Mouse (Mus musculus) cortical plate, adult 2 months (tissue): ENCODE data around the gene Trim3. TPM values are rescaled to one million over a fixed set of nuclear protein-coding genes. Genes with fewer than 3 reads are reported as not detected.

Source experiments
- H3K27ac ChIP-seq: fragments of 200-500 bp; 2 replicates; pipeline ENCODE4 v1.5.1; 2012; ENCODE audit warnings: low read length, control low read depth, inconsistent platforms; ENCODE audit not compliant: insufficient read depth
- H3K4me1 ChIP-seq: fragments of 200-500 bp; 2 replicates; pipeline ENCODE4 v1.6.1; 2011; ENCODE audit warnings: low read length; ENCODE audit not compliant: control insufficient read depth, insufficient read depth
- H3K4me3 ChIP-seq: fragments of 200-500 bp; 2 replicates; pipeline ENCODE4 v1.5.1; 2011; ENCODE audit warnings: mild to moderate bottlenecking, low read length, control low read depth; ENCODE audit not compliant: insufficient read depth
- CTCF ChIP-seq: fragments of 200-500 bp; IDR thresholded peaks from 2 replicates; pipeline ENCODE4 v1.5.1; 2011; ENCODE audit warnings: mild to moderate bottlenecking, control low read depth, low read length; ENCODE audit not compliant: insufficient read depth; ENCODE audit errors: extremely low read depth
- POLR2A ChIP-seq: fragments of 200-500 bp; IDR thresholded peaks from 2 replicates; pipeline ENCODE4 v1.6.1; 2011; ENCODE audit warnings: mild to moderate bottlenecking, low read length, control low read depth; ENCODE audit not compliant: insufficient read depth; ENCODE audit errors: extremely low read depth
- polyA plus RNA-seq: library from polyadenylated mRNA; depleted of rRNA; stranded (reverse); fragments of >200 nt; gene quantifications from 2 replicates; pipeline ENCODE4 v1.2.3, GENCODE M21; 2012; rRNA removed

Gene Trim3
- 152 and 176 TPM in 2 replicates for polyA plus RNA-seq

DNA sequence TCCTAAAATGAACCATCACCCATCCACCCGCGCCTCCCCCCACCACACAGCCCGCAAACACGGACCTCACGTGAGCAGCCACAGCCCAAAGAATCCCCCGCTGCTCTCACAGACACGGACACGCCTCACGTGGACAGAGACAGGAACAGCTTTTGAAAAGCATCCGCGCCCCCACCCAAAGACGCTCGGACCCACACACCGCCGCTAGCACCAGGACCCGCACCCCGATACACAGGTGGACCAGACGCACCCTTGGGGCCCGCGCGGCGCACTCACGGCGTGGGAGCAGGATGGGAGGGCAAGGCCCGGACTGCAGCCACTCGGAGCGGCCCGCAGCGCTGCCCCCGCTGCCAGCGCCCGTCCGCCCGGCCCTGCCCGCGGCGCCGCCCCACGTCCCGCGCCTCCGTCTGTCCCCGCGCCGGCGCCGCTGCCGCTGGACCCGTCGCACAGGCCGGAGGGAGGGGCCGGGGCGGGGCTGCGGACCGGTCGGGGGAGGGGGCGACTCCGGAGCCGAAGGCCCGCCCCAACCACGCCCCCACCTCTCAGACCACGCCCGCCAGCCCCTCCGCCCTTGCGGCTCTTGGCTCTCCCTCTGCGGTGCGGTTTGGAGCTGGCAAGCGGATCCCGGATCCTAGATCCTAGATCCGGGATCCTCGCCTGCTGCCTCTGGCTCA, at the start of gene Trim3:
TSS of gene Trim3 (minus strand) at position 445 of the 674 bp plus-strand sequence.
- Histone ChIP-seq H3K4me3 (peak within 1 kb of the TSS; percentile 96), H3K27ac (peak within 1 kb of the TSS; percentile 97), H3K4me1 (peaks cover 7% of the 10 kb centered on the region; the same call in 1 of the 2 replicates)
- TF ChIP-seq CTCF (no peak), POLR2A (0 out of 2 replicates have a peak, but pooled peaks have one; percentile 3)

DNA sequence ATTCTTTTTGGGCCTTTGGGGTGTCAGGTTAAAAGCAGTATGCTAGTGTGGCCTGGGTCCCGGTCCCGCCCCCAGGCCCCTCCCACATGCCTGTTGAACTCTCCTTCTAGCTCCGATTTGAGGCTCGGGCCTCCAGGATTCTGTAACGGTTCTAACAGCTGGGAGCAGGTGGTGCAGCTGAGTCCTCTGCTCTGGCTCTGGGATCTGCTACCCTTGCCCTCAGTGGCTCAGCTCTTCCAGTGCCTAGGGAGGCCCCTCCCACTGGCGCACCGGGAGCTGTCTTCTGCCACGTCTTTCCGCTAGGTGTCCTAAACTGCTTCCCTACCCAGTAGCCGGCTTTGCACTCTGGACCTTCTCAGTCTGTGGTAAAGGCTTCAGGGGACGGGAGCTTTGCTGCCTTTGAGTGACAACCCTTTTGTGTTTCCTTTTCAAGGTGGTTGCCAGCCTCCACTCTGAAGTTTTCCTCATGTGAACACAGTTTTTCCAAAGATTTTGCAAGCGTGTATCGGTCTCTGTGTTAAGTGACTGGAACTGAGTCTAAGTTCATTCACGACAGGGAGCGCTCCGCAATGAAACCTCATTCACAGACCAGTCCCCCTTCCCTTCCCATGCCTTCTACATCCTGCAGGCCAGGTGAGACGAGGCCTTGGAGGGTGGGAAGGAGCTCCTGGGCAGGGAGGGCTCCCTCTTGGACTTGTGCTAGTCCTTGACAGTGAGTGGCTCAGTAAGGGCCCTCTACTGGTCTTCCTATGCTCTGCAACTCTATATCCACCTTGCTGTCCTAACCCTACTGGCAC, 17.5 kb upstream of the Trim3 start, which contains the start of gene Dnhd1:
TSS of gene Dnhd1 (plus strand) at position 189 of the 797 bp plus-strand sequence.
- no peaks in the 10 kb centered on the region for H3K4me1 ChIP-seq

DNA sequence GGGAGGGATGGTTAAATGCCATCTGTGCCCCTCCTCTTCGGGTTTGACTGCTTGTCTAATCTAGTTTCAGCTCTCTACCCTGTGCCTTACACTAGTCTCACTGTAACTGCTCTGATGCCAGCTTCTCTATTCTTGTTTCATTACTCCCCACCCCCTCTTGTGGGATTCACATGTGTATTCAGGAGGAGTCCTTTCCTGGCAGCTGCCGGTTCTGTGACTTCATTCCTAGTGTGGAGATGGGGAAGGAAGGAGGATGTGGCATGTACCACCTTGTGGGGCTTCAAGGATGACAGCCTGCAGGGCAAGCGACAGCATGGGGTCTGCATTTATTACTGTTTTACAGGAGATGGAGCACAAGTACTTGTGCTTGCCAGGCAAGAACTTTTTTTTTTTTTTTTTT, 8.6 kb upstream of the Trim3 start:
- Histone ChIP-seq H3K4me3 (no peak overlapping the region), H3K4me1 (peaks cover 2% of the 10 kb centered on the region), H3K27ac (no peak overlapping the region)
- TF ChIP-seq POLR2A (no peak), CTCF (no peak)

More for the DNA sequence above, 17.5 kb upstream of the Trim3 start, which contains the start of gene Dnhd1:
- Histone ChIP-seq H3K27ac (no peak within 1 kb of the TSS), H3K4me3 (peak within 1 kb of the TSS; percentile 28)
- peak; percentile 55; the same call in 1 of the 2 replicates for TF ChIP-seq CTCF
- TF ChIP-seq POLR2A = no peak

DNA sequence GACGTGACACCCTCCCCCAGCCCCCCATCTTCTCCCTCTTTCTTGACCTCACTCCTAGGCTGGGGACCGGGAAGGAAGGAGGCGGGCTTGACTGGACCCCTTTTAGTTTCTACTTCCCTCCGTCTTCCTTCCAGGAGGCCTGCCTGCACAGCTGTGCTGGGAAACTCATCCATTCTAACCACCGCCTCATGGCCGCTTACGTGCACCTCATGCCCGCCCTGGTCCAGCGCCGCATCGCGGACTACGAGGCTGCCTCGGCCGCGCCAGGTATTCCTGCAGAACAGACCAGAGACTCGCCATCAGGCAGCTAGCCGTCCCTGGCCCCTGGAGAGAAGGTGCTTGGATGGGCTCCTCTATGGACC, 7.5 kb upstream of the Trim3 start:
- Histone ChIP-seq H3K4me1 (peaks cover 2% of the 10 kb centered on the region), H3K4me3 (peak overlapping the region; percentile 85), H3K27ac (peak overlapping the region; percentile 63)
- TF ChIP-seq POLR2A = no peak

DNA sequence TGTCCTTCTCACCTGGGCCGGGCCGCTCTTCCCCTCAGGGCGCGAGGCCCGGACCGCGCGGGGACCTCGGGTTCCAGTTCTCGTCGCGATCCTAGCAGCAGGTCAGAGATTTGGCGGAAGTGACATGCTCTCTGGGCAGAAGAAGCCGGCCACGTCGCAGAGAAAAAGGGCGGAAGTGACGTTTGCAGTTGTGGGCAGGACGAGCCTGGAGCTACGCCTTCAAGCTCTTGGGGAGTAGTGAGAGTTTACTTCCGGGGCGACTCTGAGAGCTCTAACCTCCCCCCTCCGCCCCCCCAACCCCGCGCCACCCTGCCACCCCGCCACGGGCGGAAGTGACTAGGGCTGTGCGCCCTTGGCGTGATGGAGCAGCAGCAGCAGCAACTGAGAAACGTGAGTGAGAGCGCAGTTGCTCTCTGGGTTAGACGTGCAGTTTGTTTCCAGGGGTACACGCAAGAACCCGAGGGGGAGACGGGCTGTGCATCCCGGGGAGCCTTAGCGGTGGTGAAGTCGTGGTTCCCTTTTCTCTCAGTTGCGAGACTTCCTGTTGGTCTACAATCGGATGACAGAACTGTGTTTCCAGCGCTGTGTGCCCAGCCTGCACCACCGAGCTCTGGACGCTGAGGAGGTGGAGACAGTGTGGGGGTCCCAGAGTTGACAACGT, 7.0 kb upstream of the Trim3 start, which contains the start of the genes Arfip2 and Gm45799:
TSS of gene Arfip2 (minus strand) at position 184 of the 661 bp plus-strand sequence.
TSS of gene Gm45799 (plus strand) at position 320 of the 661 bp plus-strand sequence.
- H3K4me3 ChIP-seq = peak within 1 kb of the TSS; percentile 85
- peaks cover 2% of the 10 kb centered on the region for H3K4me1 ChIP-seq
- TF ChIP-seq CTCF (no peak), POLR2A (peak; percentile 75; the same call in 1 of the 2 replicates)
- H3K27ac ChIP-seq = peak within 1 kb of the TSS; percentile 63

DNA sequence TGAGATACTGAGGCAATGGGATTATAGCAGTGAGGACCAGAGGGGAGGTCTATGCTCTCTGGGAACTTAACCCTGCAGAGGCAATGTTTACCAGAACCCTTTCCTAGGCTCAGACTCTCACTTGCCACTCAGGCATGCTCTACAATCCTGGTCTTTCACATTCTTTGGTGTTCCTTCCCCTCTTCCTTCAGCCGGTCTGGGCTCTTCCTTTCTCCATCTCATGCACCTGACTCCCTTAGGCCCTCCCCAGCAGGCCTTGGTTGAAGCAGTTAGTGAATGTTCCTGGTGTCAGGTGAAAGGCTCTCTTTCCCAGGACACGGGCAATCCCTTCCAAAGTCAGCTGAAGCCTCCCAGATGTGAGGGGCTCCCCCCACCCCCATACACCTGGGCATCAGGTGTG, 6.4 kb upstream of the Trim3 start, which contains the start of gene Timm10b:
TSS of gene Timm10b (plus strand) at position 301 of the 400 bp plus-strand sequence.
- peaks cover 2% of the 10 kb centered on the region for H3K4me1 ChIP-seq
- no peak for TF ChIP-seq POLR2A
- TF ChIP-seq CTCF = no peak
- peak within 1 kb of the TSS; percentile 85 for H3K4me3 ChIP-seq
- H3K27ac ChIP-seq = peak within 1 kb of the TSS; percentile 63

DNA sequence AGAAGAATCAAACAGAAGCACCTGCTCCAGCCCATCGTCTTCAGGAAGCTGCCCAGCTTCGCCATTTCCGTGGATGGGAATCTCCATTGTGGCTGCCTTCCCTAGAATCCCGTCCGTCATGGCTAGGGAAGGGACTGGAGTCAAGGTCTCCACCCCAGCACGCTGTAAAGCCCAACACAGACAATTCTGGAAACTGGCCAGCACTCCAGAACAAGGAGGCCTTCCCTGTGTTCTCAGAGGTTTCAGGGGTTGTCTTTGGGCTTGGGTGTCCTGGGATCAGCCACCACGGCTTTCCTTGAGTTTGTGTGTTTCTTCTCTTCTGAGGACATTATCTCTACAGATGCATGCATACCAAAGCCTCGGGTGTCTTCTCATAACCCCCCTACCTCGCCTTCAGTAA, 5.9 kb upstream of the Trim3 start:
- Histone ChIP-seq H3K4me3 (peak overlapping the region; percentile 85), H3K27ac (no peak overlapping the region), H3K4me1 (peaks cover 2% of the 10 kb centered on the region)
- TF ChIP-seq POLR2A = no peak
- no peak for TF ChIP-seq CTCF

DNA sequence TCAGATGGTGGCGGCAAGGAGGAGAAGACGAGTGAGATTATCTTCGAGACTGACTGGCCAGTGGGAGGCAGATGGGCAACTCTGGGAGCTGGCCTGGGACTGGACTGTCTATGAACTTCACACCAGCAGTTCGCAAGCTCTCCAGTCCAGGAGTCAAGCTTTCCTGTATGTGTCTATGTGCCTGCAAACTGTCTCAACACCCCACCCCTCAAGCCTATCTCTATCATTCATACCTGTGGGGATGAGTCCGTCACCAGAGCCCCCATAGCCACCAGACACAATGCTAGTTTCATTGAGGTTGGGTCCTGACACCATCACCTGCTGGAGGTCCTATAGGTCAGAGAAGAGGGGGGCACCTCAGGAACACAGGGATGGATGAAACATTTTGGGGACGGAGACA, 5.4 kb upstream of the Trim3 start:
- H3K27ac ChIP-seq = no peak overlapping the region
- TF ChIP-seq CTCF = no peak
- TF ChIP-seq POLR2A = no peak
- peaks cover 3% of the 10 kb centered on the region for H3K4me1 ChIP-seq
- H3K4me3 ChIP-seq = no peak overlapping the region

DNA sequence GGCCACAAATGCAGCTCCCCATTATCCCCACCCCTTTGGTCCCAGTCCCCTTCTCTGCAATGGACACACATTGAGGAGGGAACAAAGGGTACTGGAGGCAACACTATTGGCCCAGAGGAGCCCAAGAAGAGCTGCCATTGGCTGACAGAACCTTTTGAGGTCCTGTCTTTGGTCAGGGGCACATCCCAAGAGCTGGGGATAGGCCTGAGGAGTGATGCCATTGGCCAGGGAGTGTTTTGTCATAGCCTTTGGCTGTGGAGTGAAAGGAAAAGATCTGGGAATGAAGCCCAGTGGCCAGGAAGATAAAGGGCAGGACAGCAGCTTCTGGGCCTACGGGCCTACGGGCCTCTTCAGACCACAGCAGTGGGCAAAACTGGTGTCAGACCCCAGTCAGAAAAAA, 2.4 kb upstream of the Trim3 start:
- H3K4me1 ChIP-seq = peaks cover 4% of the 10 kb centered on the region
- no peak overlapping the region for H3K4me3 ChIP-seq
- TF ChIP-seq POLR2A (no peak), CTCF (no peak)
- no peak overlapping the region for H3K27ac ChIP-seq
